Mouse (Mus musculus) small intestine, adult 2 months (tissue): ENCODE results near the gene Reln.

Source experiments
- CTCF ChIP-seq: fragments of 200-500 bp; IDR thresholded peaks from 2 replicates; pipeline ENCODE4 v1.5.1; 2012; ENCODE audit warnings: low read depth, mild to moderate bottlenecking, control low read depth, inconsistent platforms, low read length, moderate library complexity, mixed read lengths; ENCODE audit not compliant: insufficient replicate concordance, insufficient read length; ENCODE audit errors: extremely low read depth
- POLR2A ChIP-seq: fragments of 200-500 bp; IDR thresholded peaks from 2 replicates; pipeline ENCODE4 v1.6.1; 2012; ENCODE audit warnings: low read depth, mild to moderate bottlenecking, control low read depth, inconsistent platforms, low read length, moderate library complexity

DNA sequence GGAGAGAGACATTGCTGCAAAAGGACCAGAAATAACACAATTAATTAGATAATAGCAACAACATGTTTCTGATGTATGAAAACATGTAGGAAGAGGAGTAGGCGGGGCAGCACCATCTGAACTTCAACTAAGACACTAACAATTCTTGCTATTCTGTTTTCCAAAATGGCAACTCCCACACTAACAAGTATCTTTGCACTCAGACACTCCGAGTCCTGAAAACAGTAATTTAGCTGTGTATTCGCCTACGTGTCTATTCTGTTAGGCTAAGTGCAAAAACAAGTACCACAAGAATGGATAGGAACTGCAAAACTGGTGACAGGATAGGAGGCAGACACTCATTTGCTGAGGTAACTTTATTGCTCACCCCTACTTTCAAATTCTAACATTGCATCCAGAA lies 70.4 kb downstream of the Reln start:
- TF ChIP-seq CTCF, result no peak
- no peak for TF ChIP-seq POLR2A
